Mouse (Mus musculus) splenic B cell, adult 2 months (primary cell): ENCODE results near the gene Hoxd3.

Experiments used
- DNase-seq: peaks from one replicate; pipeline ENCODE4 v3.0.0-alpha.2; 2011; ENCODE audit warnings: low read depth, low spot score
- H3K27me3 ChIP-seq: 2 replicates; pipeline ENCODE4 v1.6.1; 2012; ENCODE audit warnings: mild to moderate bottlenecking, low read length, moderate library complexity, mixed read lengths; ENCODE audit not compliant: control insufficient read depth, poor library complexity, insufficient read depth, severe bottlenecking
- H3K36me3 ChIP-seq: 2 replicates; pipeline ENCODE4 v1.6.1; 2012; ENCODE audit warnings: mild to moderate bottlenecking, low read length, moderate library complexity, mixed read lengths; ENCODE audit not compliant: control insufficient read depth, poor library complexity, insufficient read depth, severe bottlenecking

Hoxd3 gene

DNA sequence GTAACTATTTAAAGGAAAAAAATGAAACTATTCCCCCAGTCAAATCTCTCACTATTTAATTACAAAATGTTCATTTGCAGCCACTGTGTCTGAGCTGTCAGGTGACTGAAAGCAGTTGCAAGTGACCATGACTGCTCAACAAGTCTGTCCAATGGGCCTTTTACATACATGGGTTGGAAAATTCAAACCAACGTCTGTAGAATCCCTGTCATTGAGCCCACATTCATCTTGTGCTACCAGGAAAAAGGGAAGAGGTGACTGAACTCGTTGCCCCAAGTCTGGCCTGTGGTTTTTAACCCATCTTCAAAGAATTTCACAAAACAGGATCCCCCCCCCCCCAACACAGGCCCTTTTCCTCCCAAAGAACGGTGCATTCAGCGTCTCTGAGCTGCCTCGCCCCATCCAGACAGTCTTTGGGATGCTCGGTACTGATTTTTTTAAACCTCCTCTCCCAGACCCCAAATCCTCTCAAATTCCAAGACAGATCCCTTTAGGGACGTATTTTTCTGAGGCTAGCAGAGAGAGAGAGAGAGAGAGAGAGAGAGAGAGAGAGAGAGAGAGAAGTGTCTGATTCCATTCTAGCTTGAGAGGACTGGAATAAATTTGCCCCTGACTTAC lies 15.8 kb upstream of the Hoxd3 start:
- Histone ChIP-seq H3K27me3 (no peaks in the 10 kb centered on the region; the same call in none of the 2 replicates), H3K36me3 (no peaks in the 10 kb centered on the region)
- no peak for DNase-seq

- Histone ChIP-seq H3K36me3 (no peaks in the 10 kb centered on the region), H3K27me3 (no peaks in the 10 kb centered on the region; the same call in none of the 2 replicates)
- DNase-seq: no peak
These were observed 15.0 kb upstream of the Hoxd3 start for GRCm38 (mm10) chr2:74696442-74697335.

DNA sequence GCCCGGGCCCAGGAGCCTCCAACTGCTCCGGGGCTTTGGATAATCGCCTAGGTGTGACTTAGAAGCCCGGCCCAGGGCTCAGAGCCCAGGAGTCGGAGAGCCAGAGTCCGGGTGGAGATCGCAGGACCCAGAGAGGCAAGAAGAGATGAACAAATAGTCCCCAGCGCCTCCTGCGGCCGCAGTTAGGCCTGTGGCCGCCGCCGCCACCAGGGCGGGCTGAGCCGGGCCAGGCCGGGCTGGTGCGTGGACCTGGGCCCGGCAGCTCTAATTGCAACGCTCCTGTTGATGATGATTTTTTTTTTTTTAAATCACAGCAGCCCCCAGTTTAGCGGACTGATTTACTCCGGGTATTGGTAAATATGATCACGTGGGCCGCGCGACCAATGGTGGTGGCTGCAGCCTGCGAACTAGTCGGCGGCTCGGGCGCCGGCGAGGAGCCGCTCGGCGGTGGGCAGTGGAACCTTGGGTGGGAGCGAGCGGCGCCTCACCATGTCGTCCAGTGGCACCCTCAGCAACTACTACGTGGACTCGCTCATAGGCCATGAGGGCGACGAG lies 14.1 kb upstream of the Hoxd3 start, which contains the start of gene Hoxd9:
TSS of gene Hoxd9 (plus strand) at position 161 of the 555 bp plus-strand sequence.
- DNase-seq: no peak
- Histone ChIP-seq H3K27me3 (no peaks in the 10 kb centered on the region; the same call in none of the 2 replicates), H3K36me3 (no peaks in the 10 kb centered on the region)

- Histone ChIP-seq H3K36me3 (no peaks in the 10 kb centered on the region), H3K27me3 (no peaks in the 10 kb centered on the region; the same call in none of the 2 replicates)
- no peak for DNase-seq
These were observed 13.3 kb upstream of the Hoxd3 start for GRCm38 (mm10) chr2:74698201-74699052.

DNA sequence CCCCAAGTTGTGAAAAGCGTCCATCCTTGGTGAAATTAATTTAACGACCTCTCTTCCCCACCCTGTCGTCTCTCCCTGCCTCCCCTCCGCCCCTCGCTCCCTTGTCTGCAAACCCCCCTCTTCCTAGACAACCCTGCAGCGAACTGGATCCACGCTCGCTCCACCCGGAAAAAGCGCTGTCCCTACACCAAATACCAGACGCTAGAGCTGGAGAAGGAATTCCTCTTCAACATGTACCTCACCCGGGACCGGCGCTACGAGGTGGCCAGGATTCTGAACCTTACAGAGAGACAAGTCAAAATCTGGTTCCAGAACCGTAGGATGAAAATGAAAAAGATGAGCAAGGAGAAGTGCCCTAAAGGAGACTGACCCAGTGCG lies 12.7 kb upstream of the Hoxd3 start:
- H3K27me3 ChIP-seq: no peaks in the 10 kb centered on the region; the same call in none of the 2 replicates
- H3K36me3 ChIP-seq: no peaks in the 10 kb centered on the region
- DNase-seq: no peak

- no peak for DNase-seq
- Histone ChIP-seq H3K36me3 (no peaks in the 10 kb centered on the region), H3K27me3 (no peaks in the 10 kb centered on the region; the same call in none of the 2 replicates)
These were observed 11.8 kb upstream of the Hoxd3 start for GRCm38 (mm10) chr2:74699664-74700545.

DNA sequence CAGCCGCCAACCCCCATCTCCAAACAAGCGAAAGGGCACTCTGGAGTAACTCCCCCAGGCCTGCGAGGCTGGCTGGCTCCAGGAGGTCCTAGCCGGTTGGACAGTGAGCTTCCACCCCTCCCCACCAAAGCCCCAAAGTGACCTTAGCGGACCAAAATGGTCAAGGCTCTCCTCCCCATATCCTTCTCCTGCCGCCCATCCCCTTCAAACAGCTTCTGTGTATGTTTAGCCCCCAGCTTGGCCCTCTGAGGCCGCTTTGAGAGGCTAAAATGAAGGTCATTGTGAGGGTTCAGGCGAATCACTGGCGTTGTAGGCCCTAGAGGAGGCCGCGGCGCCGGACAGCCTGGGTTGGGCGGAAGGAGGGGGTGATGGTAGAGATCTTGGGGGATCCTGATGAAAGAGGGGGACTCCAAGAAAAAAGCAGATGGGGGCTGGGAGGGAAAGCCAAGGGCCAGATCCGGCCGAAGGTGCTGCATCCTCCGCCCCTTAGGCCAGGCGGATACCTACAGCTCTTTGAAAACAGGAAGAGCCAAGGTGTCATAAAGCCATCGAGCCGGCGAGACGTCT lies 11.1 kb upstream of the Hoxd3 start:
- Histone ChIP-seq H3K27me3 (no peaks in the 10 kb centered on the region; the same call in none of the 2 replicates), H3K36me3 (no peaks in the 10 kb centered on the region)
- no peak for DNase-seq

DNA sequence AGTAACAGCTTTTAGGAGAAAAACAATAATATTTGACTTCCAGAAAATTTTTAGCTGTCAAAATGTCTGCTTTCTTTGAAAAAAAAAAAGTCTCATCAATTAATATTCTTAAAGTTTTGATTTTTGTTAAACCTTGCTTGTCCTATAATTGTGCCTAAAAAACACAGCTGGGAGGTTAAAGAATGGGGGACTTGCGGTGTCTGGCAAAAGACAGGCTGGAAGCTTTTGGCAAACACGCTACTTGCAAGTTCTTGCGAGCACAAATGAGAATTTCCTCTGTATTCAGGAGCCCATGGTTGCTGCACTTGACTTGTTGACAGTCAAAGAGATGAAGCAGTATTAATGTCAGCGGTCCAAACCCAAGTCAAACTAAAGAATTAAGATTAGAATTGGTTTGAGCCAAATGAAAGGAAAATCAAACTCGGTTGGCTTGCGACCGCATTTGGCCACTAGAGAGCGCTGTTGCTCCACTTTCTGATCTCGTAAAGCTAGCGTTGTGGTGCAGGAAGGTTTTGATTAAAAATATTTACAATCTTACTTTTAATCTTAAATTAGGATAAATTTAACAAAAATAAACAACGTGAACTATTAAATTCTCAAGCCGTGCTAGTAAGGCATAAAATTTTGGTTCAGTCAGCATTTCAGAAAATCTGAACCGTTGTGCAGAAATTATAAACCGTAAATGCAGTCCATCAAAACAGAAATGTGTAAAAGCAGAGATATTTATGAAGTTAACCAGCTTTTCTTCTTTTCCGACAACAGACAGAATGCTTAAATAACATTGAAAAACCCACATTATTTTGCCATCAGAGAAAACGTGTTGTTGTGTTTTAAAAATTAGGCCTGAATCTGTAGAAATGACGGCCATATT lies 9.5 kb upstream of the Hoxd3 start:
- peak; percentile 74 for DNase-seq
- H3K27me3 ChIP-seq: peaks cover 3% of the 10 kb centered on the region

GRCm38 (mm10) chr2:74702820-74703219 lies 8.9 kb upstream of the Hoxd3 start:
- DNase-seq: no peak
- Histone ChIP-seq H3K36me3 (no peaks in the 10 kb centered on the region), H3K27me3 (peaks cover 3% of the 10 kb centered on the region)

More for the DNA sequence above, 9.5 kb upstream of the Hoxd3 start:
- no peaks in the 10 kb centered on the region for H3K36me3 ChIP-seq

DNA sequence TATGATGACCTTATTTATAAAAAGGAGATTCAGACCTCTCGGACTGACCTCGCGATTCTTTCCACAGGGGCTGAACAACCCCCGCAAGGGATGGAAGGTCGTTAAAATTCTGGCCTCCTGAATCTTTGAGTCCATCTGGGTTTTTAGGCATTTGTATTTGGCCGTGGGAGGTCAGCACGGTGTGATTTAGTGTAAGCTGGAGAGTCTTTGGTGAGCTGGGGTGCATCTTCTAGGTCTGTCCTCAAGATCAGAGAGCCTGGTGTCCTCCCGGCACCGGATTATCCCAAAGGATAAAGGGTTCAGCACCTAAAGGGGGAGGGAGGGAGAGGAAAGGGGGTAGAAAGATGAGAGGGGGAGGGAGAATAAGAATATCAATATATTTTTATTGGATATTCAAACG lies 8.4 kb upstream of the Hoxd3 start:
- no peaks in the 10 kb centered on the region for H3K36me3 ChIP-seq
- DNase-seq: no peak
- peaks cover 3% of the 10 kb centered on the region for H3K27me3 ChIP-seq

DNA sequence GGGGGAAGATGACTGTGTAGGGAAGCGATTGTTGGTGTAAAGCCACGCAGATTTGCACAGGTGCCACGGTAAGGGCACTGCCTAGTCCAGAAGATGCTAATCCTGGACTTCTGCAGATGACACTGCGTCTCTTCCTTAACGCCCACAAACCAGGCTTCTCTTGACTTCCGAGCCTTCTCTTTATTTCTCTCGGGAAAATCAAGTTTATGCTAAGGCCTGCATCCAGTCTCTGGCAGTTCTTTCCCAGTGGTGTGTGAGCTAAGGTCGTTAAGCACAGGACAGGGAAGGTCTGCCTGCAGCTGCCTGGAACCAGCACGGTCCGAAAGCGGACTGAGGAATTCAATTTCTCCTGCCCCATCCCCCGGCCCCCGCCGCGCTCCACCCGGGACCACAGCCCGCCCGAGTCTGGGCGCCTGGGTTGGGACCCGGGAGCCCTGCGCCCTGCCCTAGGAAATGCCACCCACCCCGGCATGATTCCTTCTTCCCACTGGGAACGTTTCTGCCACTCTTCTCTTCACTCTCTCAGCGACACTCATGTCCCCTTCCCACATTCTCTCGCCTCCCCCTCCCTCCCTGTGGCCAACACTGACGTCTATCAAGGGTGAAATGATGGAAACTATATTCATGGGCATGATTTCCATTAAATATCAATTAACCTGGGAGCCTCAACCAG lies 7.9 kb upstream of the Hoxd3 start:
- DNase-seq: no peak
- Histone ChIP-seq H3K36me3 (no peaks in the 10 kb centered on the region), H3K27me3 (peaks cover 3% of the 10 kb centered on the region)

DNA sequence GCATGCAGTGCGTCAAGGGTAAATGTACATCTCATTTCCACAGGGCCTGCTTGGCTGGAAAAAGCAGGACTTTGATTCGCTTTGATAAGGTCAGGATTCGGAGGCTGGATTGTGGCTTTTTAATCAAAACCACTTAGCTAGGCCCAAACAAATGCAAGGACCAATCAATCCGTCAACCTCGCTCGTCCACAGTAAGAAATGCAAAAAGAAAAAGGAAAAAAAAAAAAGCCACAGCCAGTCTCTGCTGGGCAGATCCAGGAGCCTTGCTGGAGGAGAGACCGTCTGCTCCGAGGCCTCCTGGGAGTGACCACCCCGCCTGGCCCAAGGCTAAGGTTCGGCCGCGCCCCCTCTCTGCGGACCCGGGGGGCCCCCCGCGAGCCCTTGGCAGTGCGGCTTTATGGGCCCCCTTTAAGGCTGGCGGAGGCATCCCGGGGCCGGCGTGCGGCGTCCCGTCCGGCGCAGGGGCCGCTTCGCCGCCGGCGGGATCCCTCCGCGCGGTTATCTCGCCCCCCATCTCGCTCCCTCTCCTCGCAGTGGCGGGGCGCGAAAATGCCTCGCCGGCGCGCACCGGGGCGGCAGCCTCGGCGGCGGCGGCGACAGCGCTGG lies 7.2 kb upstream of the Hoxd3 start, which contains the start of gene Hoxd8:
TSS of gene Hoxd8 (plus strand) at position 223 of the 606 bp plus-strand sequence.
- no peak for DNase-seq
- Histone ChIP-seq H3K36me3 (no peaks in the 10 kb centered on the region), H3K27me3 (peaks cover 3% of the 10 kb centered on the region)
